Mouse (Mus musculus): Measurements from ENCODE around the gene 4930432M17Rik. TPM values are rescaled to one million over a fixed set of nuclear protein-coding genes. Genes with fewer than 3 reads are reported as not detected.

Gene 4930432M17Rik
- polyA plus RNA-seq, 1 experiment from 2014 or later = not detected

DNA sequence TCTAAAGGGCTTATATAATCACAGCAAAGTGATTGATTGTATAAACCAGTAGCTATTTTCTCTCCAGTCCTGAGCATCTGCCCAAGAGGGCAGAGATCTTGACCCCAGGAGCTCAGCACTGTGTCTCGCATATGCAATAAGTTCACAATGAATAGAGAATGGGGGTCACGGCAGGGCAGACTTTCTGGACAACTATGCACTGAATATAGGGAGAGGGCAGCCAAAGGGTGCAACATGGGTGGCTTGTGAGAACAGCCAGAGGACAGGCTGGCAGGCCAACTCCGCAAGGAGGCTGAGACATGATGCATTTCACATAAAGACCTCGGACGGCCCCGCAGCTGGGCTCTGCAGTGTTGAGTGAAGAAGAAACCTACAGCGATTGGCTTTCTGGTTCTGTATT lies 25.1 kb upstream of the 4930432M17Rik start:
- ATAC-seq (ENCODE audit: insufficient number of reproducible peaks, low FRiP score, low TSS enrichment, low read depth) = no peak
- Histone ChIP-seq H3K27ac (no peak overlapping the region), H3K4me2 (no peak overlapping the region), H3K9me3 (no peaks in the 10 kb centered on the region), H3K27me3 (no peaks in the 10 kb centered on the region), H3K36me3 (no peaks in the 10 kb centered on the region), H3K4me3 (no peak overlapping the region), H3K9ac (no peak overlapping the region), H3K4me1 (0 out of 2 replicates have a peak, but pooled peaks cover 3% of the 10 kb centered on the region)
- 78% methylated on average over 7 of the region's 7 CpGs for WGBS

DNA sequence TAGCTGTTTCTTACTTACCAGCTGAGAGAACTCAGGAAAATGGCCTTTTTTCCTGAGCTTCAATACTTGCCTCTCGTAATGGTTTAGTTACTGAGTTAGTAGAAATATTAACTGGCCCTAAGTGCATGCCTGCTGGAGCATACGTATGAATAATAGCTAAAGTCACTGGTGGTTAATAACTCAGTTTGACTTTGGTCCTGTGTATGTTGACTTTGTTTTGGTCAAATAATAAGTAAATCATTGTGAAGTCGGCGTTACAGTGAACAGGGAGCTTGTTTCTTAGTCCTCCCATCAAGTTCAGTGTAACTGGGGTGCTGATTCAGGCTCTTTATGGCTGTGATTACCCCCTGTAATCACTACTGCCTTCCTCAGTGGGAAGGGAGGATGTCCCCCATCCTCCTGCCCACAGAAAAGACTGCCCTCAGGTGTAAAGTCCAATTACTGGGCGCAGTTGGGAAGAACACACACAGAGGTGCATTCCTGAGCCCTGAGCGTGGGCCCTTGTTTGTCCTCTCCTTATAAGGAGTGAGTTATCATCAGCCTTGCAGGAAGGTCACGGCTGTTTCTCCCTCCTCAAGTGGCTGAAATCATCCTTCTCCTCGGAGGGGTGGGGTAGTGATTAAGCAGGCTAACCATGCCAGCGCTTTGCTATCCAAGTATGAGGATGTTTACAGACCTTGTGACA lies 24.1 kb upstream of the 4930432M17Rik start:
- 43% methylated on average over 9 of the region's 9 CpGs for WGBS
- Histone ChIP-seq H3K9ac (no peak overlapping the region), H3K36me3 (no peaks in the 10 kb centered on the region), H3K4me1 (0 out of 2 replicates have a peak, but pooled peaks cover 3% of the 10 kb centered on the region), H3K9me3 (no peaks in the 10 kb centered on the region), H3K27ac (no peak overlapping the region), H3K4me2 (no peak overlapping the region), H3K4me3 (no peak overlapping the region), H3K27me3 (no peaks in the 10 kb centered on the region)
- no peak for ATAC-seq (ENCODE audit: insufficient number of reproducible peaks, low FRiP score, low TSS enrichment, low read depth)

DNA sequence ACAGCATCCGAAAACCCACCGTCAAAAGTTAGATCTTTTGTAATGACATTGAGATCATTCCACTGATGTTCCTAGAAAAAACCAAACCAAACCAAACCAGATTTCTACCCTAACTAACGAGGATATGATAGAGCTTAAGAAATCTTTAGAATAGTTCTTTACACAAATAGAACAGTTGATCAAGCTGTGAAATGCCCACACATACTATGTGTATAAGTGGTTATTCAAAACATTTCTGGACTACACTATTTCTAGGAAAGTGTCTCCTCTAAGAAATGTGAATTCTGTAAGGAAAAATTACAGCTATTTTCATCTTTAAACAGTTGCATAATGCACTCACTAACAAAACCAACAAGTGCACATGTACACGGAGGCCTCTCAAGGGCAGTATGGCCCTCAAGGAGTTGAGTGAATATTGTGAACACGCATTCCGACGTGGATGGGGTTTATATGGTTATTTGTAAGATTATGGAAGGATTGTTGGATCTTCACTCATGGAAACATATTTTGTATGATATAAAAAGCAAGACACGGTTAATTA lies 22.3 kb upstream of the 4930432M17Rik start:
- no peak overlapping the region for H3K9ac ChIP-seq
- no peak overlapping the region for H3K4me2 ChIP-seq
- WGBS = 86% methylated on average over 8 of the region's 8 CpGs
- H3K27me3 ChIP-seq = no peaks in the 10 kb centered on the region
- H3K27ac ChIP-seq = no peak overlapping the region
- ATAC-seq (ENCODE audit: insufficient number of reproducible peaks, low FRiP score, low TSS enrichment, low read depth) = no peak
- no peak overlapping the region for H3K4me3 ChIP-seq
- no peaks in the 10 kb centered on the region for H3K9me3 ChIP-seq
- H3K4me1 ChIP-seq = 0 out of 2 replicates have a peak, but pooled peaks cover 3% of the 10 kb centered on the region
- H3K36me3 ChIP-seq = no peaks in the 10 kb centered on the region

DNA sequence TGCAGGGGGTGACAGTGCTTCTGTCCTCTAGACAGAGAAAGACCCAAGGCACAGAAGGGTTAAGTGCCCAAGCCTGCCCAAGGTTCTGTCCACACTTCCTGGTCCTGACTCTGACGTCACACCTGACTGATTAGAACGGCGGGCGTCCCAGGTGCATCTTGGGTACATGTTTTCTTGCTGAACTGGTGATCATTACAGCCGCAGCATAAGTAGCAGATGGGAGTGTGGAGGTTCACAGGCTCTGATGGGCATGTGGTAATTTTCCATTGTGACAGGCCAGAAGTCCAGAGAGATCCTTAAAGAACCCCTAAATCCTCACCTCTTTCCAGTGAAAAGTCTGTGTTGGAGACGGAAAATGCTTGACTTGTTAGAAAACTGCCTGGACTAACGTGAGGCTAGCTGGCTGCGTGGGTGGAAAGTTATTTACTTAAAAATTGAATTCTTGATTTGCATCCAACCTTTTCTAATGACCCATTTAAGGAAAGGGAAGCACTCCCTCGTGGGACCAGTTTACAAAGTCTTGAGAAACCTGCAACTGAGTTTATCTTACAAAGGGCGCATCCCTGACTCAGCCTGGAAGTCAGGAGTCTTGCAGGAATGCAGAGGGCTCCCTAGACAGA lies 20.4 kb upstream of the 4930432M17Rik start:
- no peak overlapping the region for H3K4me2 ChIP-seq
- WGBS = 37% methylated on average over 10 of the region's 10 CpGs
- H3K9me3 ChIP-seq = no peaks in the 10 kb centered on the region
- H3K36me3 ChIP-seq = no peaks in the 10 kb centered on the region
- H3K4me3 ChIP-seq = no peak overlapping the region
- no peaks in the 10 kb centered on the region for H3K27me3 ChIP-seq
- no peak overlapping the region for H3K9ac ChIP-seq
- ATAC-seq (ENCODE audit: insufficient number of reproducible peaks, low FRiP score, low TSS enrichment, low read depth) = no peak
- no peak overlapping the region for H3K27ac ChIP-seq
- 0 out of 2 replicates have a peak, but pooled peaks cover 3% of the 10 kb centered on the region for H3K4me1 ChIP-seq

GRCm38 (mm10) chr3:121651710-121652109 lies 18.9 kb upstream of the 4930432M17Rik start:
- Histone ChIP-seq H3K4me2 (no peak overlapping the region), H3K27ac (no peak overlapping the region), H3K36me3 (no peaks in the 10 kb centered on the region), H3K9me3 (no peaks in the 10 kb centered on the region), H3K4me3 (no peak overlapping the region), H3K27me3 (no peaks in the 10 kb centered on the region), H3K9ac (no peak overlapping the region), H3K4me1 (0 out of 2 replicates have a peak, but pooled peaks cover under 1% of the 10 kb centered on the region)
- ATAC-seq (ENCODE audit: insufficient number of reproducible peaks, low FRiP score, low TSS enrichment, low read depth) = no peak
- 72% methylated on average over 3 of the region's 3 CpGs for WGBS

- 35% methylated on average over 1 of the region's 1 CpGs for WGBS
- no peaks in the 10 kb centered on the region for H3K4me1 ChIP-seq
These were observed 18.4 kb upstream of the 4930432M17Rik start for GRCm38 (mm10) chr3:121652186-121652585.

GRCm38 (mm10) chr3:121656922-121657321 lies 13.6 kb upstream of the 4930432M17Rik start:
- H3K27ac ChIP-seq = no peak overlapping the region
- no peaks in the 10 kb centered on the region for H3K4me1 ChIP-seq
- H3K4me2 ChIP-seq = no peak overlapping the region
- H3K9me3 ChIP-seq = no peaks in the 10 kb centered on the region
- ATAC-seq (ENCODE audit: insufficient number of reproducible peaks, low FRiP score, low TSS enrichment, low read depth) = no peak
- H3K4me3 ChIP-seq = no peak overlapping the region
- H3K36me3 ChIP-seq = no peaks in the 10 kb centered on the region
- H3K9ac ChIP-seq = no peak overlapping the region
- WGBS = 91% methylated on average over 4 of the region's 4 CpGs
- no peaks in the 10 kb centered on the region for H3K27me3 ChIP-seq

More at GRCm38 (mm10) chr3:121652186-121652585, 18.4 kb upstream of the 4930432M17Rik start:
- H3K9ac ChIP-seq = no peak overlapping the region
- H3K4me2 ChIP-seq = no peak overlapping the region
- H3K36me3 ChIP-seq = no peaks in the 10 kb centered on the region
- ATAC-seq (ENCODE audit: insufficient number of reproducible peaks, low FRiP score, low TSS enrichment, low read depth) = no peak
- H3K27me3 ChIP-seq = no peaks in the 10 kb centered on the region
- no peak overlapping the region for H3K4me3 ChIP-seq
- no peaks in the 10 kb centered on the region for H3K9me3 ChIP-seq
- peak overlapping the region; percentile 27; the same call in 1 of the 2 replicates for H3K27ac ChIP-seq

DNA sequence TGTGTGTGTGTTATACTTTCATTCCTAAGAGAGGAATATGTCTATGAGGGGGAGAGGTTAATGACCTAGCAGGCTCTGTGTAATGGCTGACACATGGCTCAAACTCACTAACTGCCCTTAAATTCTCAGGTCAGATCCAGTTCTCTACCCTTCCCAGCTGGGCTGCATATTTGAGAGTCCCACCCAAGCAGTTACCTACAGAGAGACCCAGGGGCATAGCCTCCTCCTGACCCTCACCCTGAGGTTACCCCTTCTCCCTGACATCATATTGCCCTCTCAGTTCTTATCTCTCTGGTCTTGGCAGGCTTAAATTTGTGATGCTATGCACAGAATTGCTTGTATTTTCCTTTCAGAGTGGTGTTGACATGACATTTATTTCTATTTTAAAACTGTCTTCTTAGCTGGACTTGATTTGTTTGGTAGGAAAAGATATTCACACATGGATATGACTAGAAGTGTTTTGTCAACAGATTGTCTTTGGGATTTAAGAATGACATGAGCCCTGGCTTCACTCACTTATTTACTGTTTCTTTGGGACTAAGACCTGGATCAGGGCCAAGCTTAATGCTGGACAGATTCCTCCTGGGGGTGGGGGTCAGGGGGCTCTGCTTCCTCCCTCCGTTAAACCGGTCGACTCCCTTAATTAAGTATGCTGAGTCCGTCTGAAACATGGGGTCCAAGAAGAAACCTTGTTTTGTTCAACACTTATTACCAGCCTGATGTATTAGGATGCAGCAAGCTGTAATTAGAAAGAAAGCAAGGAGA lies 7.7 kb upstream of the 4930432M17Rik start:
- H3K36me3 ChIP-seq = no peaks in the 10 kb centered on the region
- no peak overlapping the region for H3K4me3 ChIP-seq
- no peaks in the 10 kb centered on the region for H3K27me3 ChIP-seq
- ATAC-seq (ENCODE audit: insufficient number of reproducible peaks, low FRiP score, low TSS enrichment, low read depth) = no peak
- H3K9me3 ChIP-seq = no peaks in the 10 kb centered on the region
- 19% methylated on average over 4 of the region's 4 CpGs for WGBS
- H3K9ac ChIP-seq = no peak overlapping the region
- no peak overlapping the region for H3K27ac ChIP-seq
- no peak overlapping the region for H3K4me2 ChIP-seq
- no peaks in the 10 kb centered on the region for H3K4me1 ChIP-seq

- Histone ChIP-seq H3K36me3 (no peaks in the 10 kb centered on the region), H3K4me3 (no peak overlapping the region), H3K27ac (no peak overlapping the region), H3K9ac (no peak overlapping the region), H3K27me3 (no peaks in the 10 kb centered on the region), H3K4me1 (no peaks in the 10 kb centered on the region), H3K4me2 (no peak overlapping the region), H3K9me3 (no peaks in the 10 kb centered on the region)
- no peak for ATAC-seq (ENCODE audit: insufficient number of reproducible peaks, low FRiP score, low TSS enrichment, low read depth)
- WGBS = 84% methylated on average over 9 of the region's 9 CpGs
These were observed 7.1 kb upstream of the 4930432M17Rik start for GRCm38 (mm10) chr3:121663470-121663847.

- 72% methylated on average over 5 of the region's 5 CpGs for WGBS
These were observed 1.7 kb downstream of the 4930432M17Rik start for GRCm38 (mm10) chr3:121672135-121672790.

GRCm38 (mm10) chr3:121678935-121679334 lies 8.4 kb downstream of the 4930432M17Rik start:
- no peak overlapping the region for H3K9ac ChIP-seq
- no peaks in the 10 kb centered on the region for H3K9me3 ChIP-seq
- ATAC-seq (ENCODE audit: insufficient number of reproducible peaks, low FRiP score, low TSS enrichment, low read depth) = no peak
- H3K4me2 ChIP-seq = no peak overlapping the region
- no peaks in the 10 kb centered on the region for H3K36me3 ChIP-seq
- no peaks in the 10 kb centered on the region for H3K27me3 ChIP-seq
- H3K4me1 ChIP-seq = no peaks in the 10 kb centered on the region; the same call in 1 of the 2 replicates
- H3K27ac ChIP-seq = no peak overlapping the region
- WGBS = 25% methylated on average over 4 of the region's 4 CpGs
- H3K4me3 ChIP-seq = no peak overlapping the region

More at GRCm38 (mm10) chr3:121672135-121672790, 1.7 kb downstream of the 4930432M17Rik start:
- H3K27ac ChIP-seq = no peak overlapping the region
- no peak overlapping the region for H3K9ac ChIP-seq
- no peaks in the 10 kb centered on the region for H3K27me3 ChIP-seq
- no peak for ATAC-seq (ENCODE audit: insufficient number of reproducible peaks, low FRiP score, low TSS enrichment, low read depth)
- no peak overlapping the region for H3K4me2 ChIP-seq
- H3K9me3 ChIP-seq = no peaks in the 10 kb centered on the region
- H3K36me3 ChIP-seq = no peaks in the 10 kb centered on the region
- no peaks in the 10 kb centered on the region; the same call in 1 of the 2 replicates for H3K4me1 ChIP-seq
- H3K4me3 ChIP-seq = no peak overlapping the region

All from limb, embryonic 15.5 days (tissue).